Mouse (Mus musculus): ENCODE results near the gene Rbms1. TPM values are rescaled to one million over a fixed set of nuclear protein-coding genes. Genes with fewer than 3 reads are reported as not detected.

The Rbms1 gene
- total RNA-seq, 1 experiment from 2014 or later = 72.6 TPM

GRCm38 (mm10) chr2:60710317-60710716, 252.7 kb downstream of the Rbms1 start:
- DNase-seq = no peak

GRCm38 (mm10) chr2:60708671-60709070, 254.3 kb downstream of the Rbms1 start:
- DNase-seq = no peak

- DNase-seq = no peak
Measured at GRCm38 (mm10) chr2:60706866-60707265, 256.1 kb downstream of the Rbms1 start.

GRCm38 (mm10) chr2:60705426-60705825, 257.6 kb downstream of the Rbms1 start:
- DNase-seq = no peak

GRCm38 (mm10) chr2:60703315-60703714, 259.7 kb downstream of the Rbms1 start:
- no peak for DNase-seq

- no peak for DNase-seq
Measured at GRCm38 (mm10) chr2:60700956-60701355, 262.0 kb downstream of the Rbms1 start.

Other genes with a start within 250 kb of the Rbms1 start
- not detected in 2 replicates for gene Itgb6, start 240.5 kb downstream of the Rbms1 start, total RNA-seq (2021)